Mouse (Mus musculus): ENCODE data around the gene Elmod1.

The Elmod1 gene

DNA sequence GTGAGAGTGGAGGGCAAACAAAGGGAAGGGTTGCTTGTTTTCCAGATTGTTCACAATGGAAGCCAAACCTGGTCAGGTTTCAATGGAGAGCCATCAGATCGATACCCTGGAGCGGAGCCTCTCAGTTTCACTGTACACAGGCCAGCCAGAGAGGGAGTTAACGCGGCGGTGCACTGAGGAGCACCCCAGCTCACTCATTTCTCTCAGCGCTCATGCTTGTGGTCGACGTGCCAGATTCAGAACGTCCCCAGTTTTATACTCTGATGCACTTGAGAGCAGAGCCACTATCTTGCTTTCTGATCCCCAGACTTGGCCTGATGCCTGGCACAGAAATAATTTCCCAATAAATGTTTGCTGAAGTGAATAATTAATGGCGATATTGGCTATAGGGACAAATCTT lies 68.3 kb downstream of the Elmod1 start:
- no peak for DNase-seq (ENCODE audit: low spot score)

- DNase-seq (ENCODE audit: low spot score) = peak; percentile 45
Measured at GRCm38 (mm10) chr9:53905418-53905817, 69.7 kb downstream of the Elmod1 start.

DNA sequence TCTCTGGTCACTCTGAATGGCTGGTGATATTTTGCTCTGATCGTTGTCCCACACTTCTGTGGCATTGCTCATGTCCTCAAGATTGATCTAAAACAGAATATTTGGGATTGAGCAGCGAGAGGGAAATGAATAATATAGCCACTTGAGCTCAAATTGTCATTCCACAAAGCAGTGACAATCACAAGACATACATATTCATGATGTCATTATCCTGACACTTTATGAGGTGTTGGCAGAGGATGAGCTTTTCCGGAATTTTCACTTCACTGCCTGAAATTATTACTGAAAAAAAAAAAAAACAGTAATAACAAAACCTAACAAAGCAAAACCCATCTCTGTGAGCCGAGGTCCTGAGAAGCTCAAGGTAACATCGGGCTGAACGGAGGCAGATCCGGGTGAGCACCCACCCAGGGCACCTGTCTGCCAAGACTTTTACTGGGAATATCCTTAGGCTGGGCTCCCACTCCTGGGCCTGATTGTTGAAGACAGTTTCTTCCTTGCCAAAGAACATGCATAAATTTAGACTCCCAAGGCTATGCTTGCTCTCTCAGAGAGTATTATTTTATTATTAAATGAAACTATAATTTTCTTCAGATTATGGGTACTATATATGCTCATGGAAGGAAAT lies 71.8 kb downstream of the Elmod1 start:
- no peak for DNase-seq (ENCODE audit: low spot score)

DNA sequence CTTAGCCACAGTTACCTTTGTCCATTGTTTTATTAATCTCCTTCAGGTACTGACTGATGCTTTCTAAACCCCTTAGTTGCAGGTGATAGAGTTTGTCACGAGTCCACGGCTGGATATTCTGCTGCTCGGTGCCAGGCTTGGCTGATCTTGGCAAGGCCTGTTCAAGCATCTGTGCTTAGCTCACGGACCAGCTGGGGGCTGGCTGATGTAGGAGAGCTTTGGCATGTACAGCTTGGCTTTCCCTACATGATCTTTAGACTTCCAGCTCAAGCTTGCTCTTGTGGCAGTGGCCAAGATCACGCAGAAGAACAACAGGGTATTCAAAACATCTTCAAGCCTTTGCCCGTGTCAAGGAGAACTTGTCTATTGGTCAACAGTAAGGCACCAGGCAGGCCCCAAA lies 75.3 kb downstream of the Elmod1 start:
- DNase-seq (ENCODE audit: low spot score) = no peak

DNA sequence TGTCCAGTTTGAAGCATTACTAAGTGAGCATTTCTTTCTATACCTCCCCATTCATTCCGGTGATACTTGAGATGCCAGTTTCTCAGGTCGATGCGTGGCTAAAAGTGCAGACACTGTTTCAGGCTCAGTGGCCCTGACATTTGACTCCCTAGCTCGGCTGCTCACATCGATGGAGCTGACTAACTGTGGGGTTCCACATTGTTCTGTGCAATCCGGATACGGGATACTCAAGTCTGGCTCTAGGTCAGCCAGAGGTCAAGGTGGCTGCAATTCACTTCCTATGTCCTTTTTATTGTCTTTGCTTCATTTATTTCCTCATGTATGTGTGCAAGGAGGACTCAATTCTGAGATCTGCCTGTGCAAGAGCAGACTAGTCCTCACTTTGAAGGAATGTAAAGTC lies 79.3 kb downstream of the Elmod1 start:
- no peak for DNase-seq (ENCODE audit: low spot score)

DNA sequence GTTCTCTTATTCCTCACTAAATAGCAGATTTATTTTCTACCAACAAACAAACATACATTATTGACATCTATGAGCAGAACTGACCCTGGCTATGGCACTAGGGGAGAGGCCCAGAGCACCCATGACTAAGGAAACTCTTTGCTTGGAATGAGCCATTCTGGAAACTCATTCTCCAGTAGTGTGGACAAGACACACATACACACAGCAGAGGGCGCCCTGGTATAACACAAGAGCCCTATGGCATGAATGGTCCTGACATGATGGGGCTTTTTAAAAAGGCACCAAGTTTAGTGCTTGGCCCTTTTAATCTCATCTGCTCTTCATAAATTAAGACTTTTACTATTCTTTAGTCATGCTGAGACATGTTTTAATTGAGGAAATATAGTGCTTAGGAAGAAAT lies 85.0 kb downstream of the Elmod1 start:
- DNase-seq (ENCODE audit: low spot score) = peak; percentile 69

DNA sequence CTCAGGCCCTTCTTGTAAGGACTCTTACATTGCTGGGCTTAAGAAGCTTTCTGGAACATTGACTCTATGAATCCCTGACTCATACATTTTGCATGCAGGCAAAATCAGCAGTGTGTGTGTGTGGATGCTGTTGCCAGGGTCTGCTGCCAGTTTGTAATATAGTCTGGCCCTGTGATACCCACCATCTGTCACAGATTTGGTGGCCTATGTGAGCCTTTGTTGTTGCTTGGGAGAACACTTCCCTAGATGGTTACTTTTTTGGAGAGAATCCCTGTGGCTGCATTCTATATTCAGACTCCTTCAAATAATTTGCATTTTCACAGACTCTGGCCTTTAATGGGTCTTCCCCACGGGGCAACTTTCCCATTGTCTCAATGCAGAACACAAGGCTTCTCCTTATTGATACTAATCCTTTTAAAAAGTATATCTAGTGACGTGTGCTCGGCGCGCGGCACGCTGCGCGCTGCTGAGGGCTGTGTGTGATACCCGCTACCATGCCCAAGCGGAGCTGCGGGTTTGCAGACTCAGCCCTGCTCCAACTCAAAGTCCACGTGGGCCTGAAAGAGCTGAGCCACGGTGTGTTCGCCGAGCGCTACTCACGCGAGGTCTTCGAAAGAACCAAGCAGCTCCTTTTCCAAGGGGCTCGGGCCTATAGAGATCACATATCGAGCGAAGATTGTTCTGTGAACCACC lies 91.4 kb downstream of the Elmod1 start:
- no peak for DNase-seq (ENCODE audit: low spot score)

DNA sequence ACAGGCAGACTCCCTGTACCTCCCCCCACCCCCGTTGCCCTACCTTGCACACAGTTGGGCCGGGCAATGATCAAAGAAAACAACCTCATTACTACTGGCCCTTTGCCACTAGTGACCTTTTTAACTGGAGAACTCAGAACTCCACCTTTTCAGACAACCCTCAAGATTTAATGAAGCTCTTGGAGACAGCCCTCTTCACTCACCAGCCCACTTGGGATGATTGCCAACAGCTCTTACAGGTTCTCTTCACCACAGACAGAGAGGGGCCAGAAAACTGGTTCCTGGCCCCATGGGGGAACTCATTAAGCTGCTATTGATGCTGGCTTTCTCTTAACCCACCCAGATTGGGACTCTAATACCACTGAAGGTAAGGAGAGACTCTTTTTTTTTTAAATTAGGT lies 97.7 kb downstream of the Elmod1 start:
- no peak for DNase-seq (ENCODE audit: low spot score)

- DNase-seq (ENCODE audit: low spot score) = no peak
Measured at GRCm38 (mm10) chr9:53873239-53873638, 101.9 kb downstream of the Elmod1 start.
